ENCODE assay signal across 9 mouse cellular contexts in genomic region chr11:69613553-69614256, GRCm38 (mm10). TPM values are rescaled to one million over a fixed set of nuclear protein-coding genes. Genes with fewer than 3 reads are reported as not detected.
A peak's percentile ranks its signal among the peaks of the same experiment; 100 is the strongest.
DNase-seq lines count a peak whose midpoint lies in the region; ATAC-seq and TF ChIP-seq lines count a peak whose summit lies in the region.
"Had no signal": no experiment of that assay in that cellular context is flagged by ENCODE, and none has a peak within 500 bp of the region (broad histone marks: within the 10 kb centered on the region; RNA-seq: fewer than 3 reads in every experiment).

No protein-coding gene starts in this region.

- H3K27ac ChIP-seq in ES-E14 (ENCODE audit: insufficient read depth, low read depth, low read length, poor library complexity, severe bottlenecking): no peak overlapping the region
- no peak overlapping the region for H3K27ac ChIP-seq in forebrain, embryonic 16.5 days (ENCODE audit: low read length)
- no peak overlapping the region for H3K27ac ChIP-seq in lung, embryonic 16.5 days (ENCODE audit: low read length)
- H3K27ac ChIP-seq: macrophage had no signal

- in situ Hi-C loops in ES-E14 (cut with MboI; ENCODE audit: low sequenced_read_pairs in 2 of 2, unreplicated experiment in 2 of 2): no loop called here

- peak overlapping the region; percentile 14; the same call in 1 of the 2 replicates for H3K9ac ChIP-seq in ES-E14 (ENCODE audit: insufficient read depth, low read depth, low read length, poor library complexity, severe bottlenecking)
- H3K9ac ChIP-seq in forebrain, embryonic 16.5 days (replicated peaks; ENCODE audit: low read depth, low read length): no peak overlapping the region; the same call in 1 of the 2 replicates
- H3K9ac ChIP-seq in lung, embryonic 16.5 days (ENCODE audit: low read length): peak overlapping the region; percentile 54; the same call in 1 of the 2 replicates

- peak overlapping the region; percentile 25 to 50; a peak in 3 of 4 replicates for H3K4me3 ChIP-seq in ES-E14 (ENCODE audit: insufficient read depth in 1 of 2, low read depth in 1 of 2, low read length in 2 of 2, poor library complexity in 1 of 2, severe bottlenecking in 1 of 2)
- no peak overlapping the region for H3K4me3 ChIP-seq in forebrain, embryonic 16.5 days (replicated peaks; ENCODE audit: low read length)
- H3K4me3 ChIP-seq in lung, embryonic 16.5 days (ENCODE audit: low read length): 0 out of 2 replicates have a peak overlapping the region, but pooled peaks have one; percentile 5

- ATAC-seq in forebrain, embryonic 16.5 days: peak; percentile 65; the same call in 1 of the 2 replicates
- ATAC-seq in lung, embryonic 16.5 days (ENCODE audit: low read depth): peak; percentile 81

- intact Hi-C loops in heart, postnatal 36 days (cut with DNase I): loop anchor here (1.0 to 2.0 kb wide), 2 partner anchors 34 to 67 kb away; no protein-coding TSS in a partner anchor

- 8% methylated on average over 18 of the region's 19 CpGs for WGBS in forebrain, embryonic 16.5 days
- WGBS in lung, embryonic 16.5 days: 10% methylated on average over 18 of the region's 19 CpGs

- no peaks in the 10 kb centered on the region for H3K27me3 ChIP-seq in forebrain, embryonic 16.5 days (replicated peaks; ENCODE audit: control insufficient read depth, insufficient read depth, low read length)
- peaks cover 4% of the 10 kb centered on the region; the same call in 1 of the 2 replicates for H3K27me3 ChIP-seq in lung, embryonic 16.5 days (ENCODE audit: control insufficient read depth, insufficient read depth, low read depth, low read length)

- H3K9me3 ChIP-seq in ES-E14 (ENCODE audit: control insufficient read depth, insufficient read depth, low read depth, low read length): no peaks in the 10 kb centered on the region
- H3K9me3 ChIP-seq in forebrain, embryonic 16.5 days (ENCODE audit: control insufficient read depth, low read length): no peaks in the 10 kb centered on the region
- no peaks in the 10 kb centered on the region for H3K9me3 ChIP-seq in lung, embryonic 16.5 days (ENCODE audit: control insufficient read depth, low read length)

- H3K4me1 ChIP-seq in ES-E14 (ENCODE audit: control insufficient read depth in 2 of 2, insufficient read depth in 2 of 2, low read length in 2 of 2, poor library complexity in 1 of 2): peaks cover 0 to 6% of the 10 kb centered on the region in 2 experiments; a peak in 1 of 4 replicates
- peaks cover 4% of the 10 kb centered on the region; the same call in 1 of the 2 replicates for H3K4me1 ChIP-seq in forebrain, embryonic 16.5 days (replicated peaks; ENCODE audit: control insufficient read depth, insufficient read depth, low read length)
- H3K4me1 ChIP-seq in lung, embryonic 16.5 days (replicated peaks; ENCODE audit: control insufficient read depth, insufficient read depth, low read length): peaks cover 3% of the 10 kb centered on the region; the same call in 1 of the 2 replicates

- peak; percentile 68 for DNase-seq in ES-E14 (ENCODE audit: low read depth, low spot score)
- peak; percentile 79 for DNase-seq in cerebellum, adult 11-12 months
- peak; percentile 88 to 91 for DNase-seq in heart, postnatal 36 days
- DNase-seq in layer of hippocampus, adult 9-10 months (ENCODE audit: low spot score): peak; percentile 78
- peak; percentile 80 to 86 for DNase-seq in right cerebral cortex, postnatal 10 days (ENCODE audit: low spot score in 2 of 2)
- peak; percentile 78 for DNase-seq in urinary bladder, postnatal 25 days (ENCODE audit: low spot score)

- 0 out of 2 replicates have a peak overlapping the region, but pooled peaks have one; percentile 0 for H3K4me2 ChIP-seq in forebrain, embryonic 16.5 days (ENCODE audit: low read length)
- peak overlapping the region; percentile 48 for H3K4me2 ChIP-seq in lung, embryonic 16.5 days (ENCODE audit: low read depth, low read length)

- no peaks in the 10 kb centered on the region for H3K36me3 ChIP-seq in ES-E14 (ENCODE audit: control insufficient read depth, insufficient read depth, low read length, poor library complexity, severe bottlenecking)
- H3K36me3 ChIP-seq in forebrain, embryonic 16.5 days (ENCODE audit: control insufficient read depth, insufficient read depth): no peaks in the 10 kb centered on the region
- no peaks in the 10 kb centered on the region for H3K36me3 ChIP-seq in lung, embryonic 16.5 days (ENCODE audit: control insufficient read depth, insufficient read depth, low read length)

TF ChIP-seq in ES-E14, 5 proteins besides CTCF, POLR2A, EP300 and RAD21:
- TF ChIP-seq MAFK (IDR thresholded peaks at IDR 0.05; ENCODE audit: insufficient read depth, low read depth, low read length) (no peak), CHD2 (IDR thresholded peaks at IDR 0.05; ENCODE audit: low read depth, low read length) (no peak), ZNF384 (IDR thresholded peaks at IDR 0.05; ENCODE audit: low read depth, low read length) (peak; percentile 96), ZC3H11A (IDR thresholded peaks at IDR 0.05; ENCODE audit: borderline replicate concordance, low read depth, low read length) (peak; percentile 23), HCFC1 (IDR thresholded peaks at IDR 0.05; ENCODE audit: borderline replicate concordance, insufficient read depth, low read length) (0 out of 2 replicates have a peak, but pooled peaks have one; percentile 14)
TF ChIP-seq in ES-E14: peak in this region for 3.

RNA-seq across cellular contexts. Expression of gene Shbg, which starts 4.0 kb away (rescaled TPM):
- total RNA-seq in ES-E14 (2012; rRNA removed): not detected in 2 replicates
- not detected in 2 replicates for polyA plus RNA-seq in forebrain, embryonic 16.5 days (2015; fragmentation: Nextera tagmentation; extraction: Ambion mirVana)
- total RNA-seq in heart, postnatal 36 days (2021): not detected
- polyA plus RNA-seq in lung, embryonic 16.5 days (2015; fragmentation: Nextera tagmentation; extraction: Ambion mirVana): 0.15 TPM in 1 of 2 replicates, not detected in the other
- polyA plus RNA-seq: macrophage had no signal

RNA-seq across cellular contexts. Expression of gene Atp1b2, which starts 8.0 kb away (rescaled TPM):
- 12.1 and 13.1 TPM in 2 replicates for total RNA-seq in ES-E14 (2012; rRNA removed)
- polyA plus RNA-seq in forebrain, embryonic 16.5 days (2015; fragmentation: Nextera tagmentation; extraction: Ambion mirVana): 30.2 and 33.8 TPM in 2 replicates
- total RNA-seq in heart, postnatal 36 days (2021): 10 to 100 TPM; 20.9 to 22.5 TPM
- 10.5 and 12.7 TPM in 2 replicates for polyA plus RNA-seq in lung, embryonic 16.5 days (2015; fragmentation: Nextera tagmentation; extraction: Ambion mirVana)
- polyA plus RNA-seq: macrophage had no signal

RNA-seq across cellular contexts. Expression of gene Sat2, which starts 8.1 kb away (rescaled TPM):
- total RNA-seq in ES-E14 (2012; rRNA removed): 3.2 and 3.6 TPM in 2 replicates
- polyA plus RNA-seq in forebrain, embryonic 16.5 days (2015; fragmentation: Nextera tagmentation; extraction: Ambion mirVana): 17.3 and 23.8 TPM in 2 replicates
- total RNA-seq in heart, postnatal 36 days (2021): 1 to 10 TPM; 3.7 to 4.1 TPM
- 15.2 and 19.2 TPM in 2 replicates for polyA plus RNA-seq in lung, embryonic 16.5 days (2015; fragmentation: Nextera tagmentation; extraction: Ambion mirVana)

RNA-seq across cellular contexts. Expression of gene Fxr2, which starts 19.1 kb away (rescaled TPM):
- 153 and 161 TPM in 2 replicates for total RNA-seq in ES-E14 (2012; rRNA removed)
- polyA plus RNA-seq in forebrain, embryonic 16.5 days (2015; fragmentation: Nextera tagmentation; extraction: Ambion mirVana): 37.1 and 47.7 TPM in 2 replicates
- 10 to 100 TPM; 87.3 to 98.6 TPM for total RNA-seq in heart, postnatal 36 days (2021)
- polyA plus RNA-seq in lung, embryonic 16.5 days (2015; fragmentation: Nextera tagmentation; extraction: Ambion mirVana): 22.2 and 22.6 TPM in 2 replicates

RNA-seq across cellular contexts. Expression of gene Trp53, which starts 33.5 kb away (rescaled TPM):
- total RNA-seq in ES-E14 (2012; rRNA removed): 98.0 and 105 TPM in 2 replicates
- 103 and 109 TPM in 2 replicates for polyA plus RNA-seq in forebrain, embryonic 16.5 days (2015; fragmentation: Nextera tagmentation; extraction: Ambion mirVana)
- 10 to 100 TPM; 13.9 to 17.0 TPM for total RNA-seq in heart, postnatal 36 days (2021)
- 141 and 154 TPM in 2 replicates for polyA plus RNA-seq in lung, embryonic 16.5 days (2015; fragmentation: Nextera tagmentation; extraction: Ambion mirVana)
